Mouse (Mus musculus) myocyte (in vitro differentiated cells): ENCODE data around the gene Kcnn3. TPM values are rescaled to one million over a fixed set of nuclear protein-coding genes. Genes with fewer than 3 reads are reported as not detected.

Source experiments
- H3K27me3 ChIP-seq: one replicate; pipeline ENCODE4 v1.6.1; 2011; ENCODE audit not compliant: control insufficient read depth, insufficient read depth, insufficient read length
- H3K36me3 ChIP-seq: one replicate; pipeline ENCODE4 v1.6.1; 2011; ENCODE audit not compliant: control insufficient read depth, insufficient read depth
- H3K4me2 ChIP-seq: one replicate; pipeline ENCODE4 v1.6.1; 2011; ENCODE audit warnings: low read depth, control low read depth
- H3K4me3 ChIP-seq: one replicate; pipeline ENCODE4 v1.5.1; 2011; ENCODE audit warnings: mild to moderate bottlenecking, control low read depth, moderate library complexity
- H3K79me2 ChIP-seq: one replicate; pipeline ENCODE4 v1.6.1; 2011; ENCODE audit not compliant: control insufficient read depth, insufficient read depth
- H3ac ChIP-seq: one replicate; pipeline ENCODE4 v1.6.1; 2011; ENCODE audit not compliant: control insufficient read depth, insufficient read length
- CEBPB ChIP-seq: IDR thresholded peaks from 2 replicates; pipeline ENCODE4 v1.6.1; 2011; ENCODE audit warnings: mild to moderate bottlenecking, moderate library complexity; ENCODE audit not compliant: poor library complexity, insufficient read depth, severe bottlenecking
- E2F4 ChIP-seq: IDR thresholded peaks from one replicate; pipeline ENCODE4 v1.6.1; 2011; ENCODE audit warnings: mild to moderate bottlenecking, control low read depth, moderate library complexity; ENCODE audit not compliant: insufficient read depth
- MAX ChIP-seq: IDR thresholded peaks from one replicate; pipeline ENCODE4 v1.6.1; 2011; ENCODE audit warnings: low read depth, mild to moderate bottlenecking, control low read depth
- MYOD1 ChIP-seq, 3 experiments: IDR thresholded peaks; one replicate each; pipeline ENCODE4 v1.6.1; 2011; ENCODE audit warnings: control low read depth in 2 of 3, low read depth in 2 of 3, mild to moderate bottlenecking in 2 of 3, moderate library complexity in 1 of 3; ENCODE audit not compliant: insufficient read length in 2 of 3, control insufficient read depth in 1 of 3
- MYOG ChIP-seq, 3 experiments: IDR thresholded peaks; one replicate each; pipeline ENCODE4 v1.6.1; 2011; ENCODE audit warnings: control low read depth in 2 of 3, low read depth in 2 of 3, mild to moderate bottlenecking in 2 of 3; ENCODE audit not compliant: insufficient read length in 2 of 3, control insufficient read depth in 1 of 3, insufficient read depth in 1 of 3
- POLR2A ChIP-seq: IDR thresholded peaks from one replicate; pipeline ENCODE4 v1.6.1; 2011; ENCODE audit warnings: low read depth, mild to moderate bottlenecking, control low read depth, moderate library complexity; ENCODE audit not compliant: insufficient read length
- POLR2AphosphoS2 ChIP-seq: IDR thresholded peaks from one replicate; pipeline ENCODE4 v1.6.1; 2011; ENCODE audit warnings: low read depth, control low read depth; ENCODE audit not compliant: insufficient read length
- REST ChIP-seq: IDR thresholded peaks from one replicate; pipeline ENCODE4 v1.6.1; 2011; ENCODE audit warnings: mild to moderate bottlenecking, control low read depth, moderate library complexity; ENCODE audit not compliant: insufficient read depth, insufficient read length
- SRF ChIP-seq: IDR thresholded peaks from one replicate; pipeline ENCODE4 v1.6.1; 2011; ENCODE audit warnings: low read depth; ENCODE audit not compliant: control insufficient read depth, insufficient read length
- TCF12 ChIP-seq: IDR thresholded peaks from one replicate; pipeline ENCODE4 v1.6.1; 2011; ENCODE audit warnings: mild to moderate bottlenecking, control low read depth; ENCODE audit not compliant: poor library complexity, insufficient read depth, severe bottlenecking
- TCF3 ChIP-seq: IDR thresholded peaks from one replicate; pipeline ENCODE4 v1.6.1; 2011; ENCODE audit warnings: low read depth, control low read depth; ENCODE audit not compliant: insufficient read length
- USF1 ChIP-seq: IDR thresholded peaks from one replicate; pipeline ENCODE4 v1.6.1; 2011; ENCODE audit warnings: low read depth, mild to moderate bottlenecking, control low read depth, moderate library complexity
- polyA plus RNA-seq: library from polyadenylated mRNA; unstranded; fragments of >200 nt; fragmentation: generic; extraction: Trizol; gene quantifications from one replicate; pipeline ENCODE4 v1.2.1, GENCODE M21; 2012; ENCODE audit warnings: missing spikeins

The Kcnn3 gene
- polyA plus RNA-seq, 1 experiment = 0.68 TPM

DNA sequence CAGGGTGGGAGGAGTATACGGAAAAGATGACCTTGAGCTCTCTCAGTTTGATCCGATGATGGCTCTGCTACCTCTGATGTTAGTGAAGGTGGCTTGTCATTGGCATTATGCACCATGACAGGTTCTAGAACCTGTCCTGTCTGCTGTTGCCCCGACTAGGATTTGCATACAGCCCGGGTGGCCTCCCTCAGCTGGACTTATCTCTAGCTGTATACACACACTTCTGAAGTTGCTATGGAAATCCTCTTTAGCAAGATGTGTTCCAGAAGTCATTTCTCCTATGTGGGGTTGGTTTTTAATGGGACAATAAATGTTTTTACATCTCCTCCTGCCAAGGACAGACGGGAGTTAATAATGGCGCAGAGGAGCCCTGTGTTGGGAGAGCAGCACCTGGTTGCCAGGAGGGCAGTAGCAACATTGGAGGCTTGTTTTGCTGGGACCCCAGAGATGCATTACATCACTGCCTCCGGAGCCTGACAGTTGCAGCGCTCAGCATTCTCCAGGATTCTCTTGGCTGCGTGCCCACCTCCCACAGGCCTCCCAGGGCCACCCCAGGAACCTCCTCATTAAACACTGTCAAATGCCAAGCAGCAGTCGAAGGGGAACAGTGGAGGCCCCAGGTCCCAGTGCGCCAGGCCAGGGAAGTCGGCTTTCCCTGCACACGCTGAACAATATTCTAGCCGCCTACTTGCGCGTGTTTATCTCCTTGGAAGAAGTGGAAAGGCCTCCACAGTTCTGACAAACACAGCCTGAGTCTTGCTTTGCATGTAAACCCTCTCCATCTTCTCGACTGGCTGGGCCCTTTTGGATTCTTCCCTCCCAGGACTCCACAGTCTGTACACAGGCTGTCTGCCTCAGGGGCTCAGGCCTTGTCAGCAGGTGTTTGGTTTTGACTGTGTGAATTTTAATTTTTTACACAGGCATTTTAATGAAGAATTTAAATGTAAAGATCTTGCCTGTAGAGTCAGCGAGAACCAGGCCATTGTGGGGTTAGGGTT, 93.9 kb downstream of the Kcnn3 start:
- H3K4me2 ChIP-seq = no peak overlapping the region
- H3K4me3 ChIP-seq = no peak overlapping the region
- no peaks in the 10 kb centered on the region for H3K79me2 ChIP-seq
- no peaks in the 10 kb centered on the region for H3K36me3 ChIP-seq
- no peak overlapping the region for H3ac ChIP-seq
- no peak for TF ChIP-seq REST
- peaks cover 20% of the 10 kb centered on the region for H3K27me3 ChIP-seq

DNA sequence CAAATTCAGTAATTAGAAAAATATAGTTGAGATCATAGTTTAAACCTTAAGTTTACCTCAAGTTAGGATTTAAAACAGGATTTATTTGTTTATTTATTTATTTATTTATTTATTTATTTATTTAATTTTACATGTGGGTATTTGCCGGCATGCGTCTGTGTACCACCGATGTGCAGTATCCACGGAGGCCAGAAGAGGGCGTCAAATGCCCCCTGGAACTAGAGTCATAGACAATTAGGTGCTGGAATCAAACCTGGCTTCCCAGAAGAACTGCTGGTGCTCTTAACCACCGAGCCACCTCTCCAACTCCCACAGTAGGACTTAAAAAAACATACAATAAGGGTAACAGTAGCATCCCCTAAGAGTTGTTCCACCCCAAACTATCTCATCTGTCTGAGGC, 96.9 kb downstream of the Kcnn3 start:
- Histone ChIP-seq H3K36me3 (no peaks in the 10 kb centered on the region), H3K27me3 (peaks cover 5% of the 10 kb centered on the region), H3K79me2 (no peaks in the 10 kb centered on the region), H3K4me2 (no peak overlapping the region), H3ac (no peak overlapping the region), H3K4me3 (no peak overlapping the region)
- TF ChIP-seq CEBPB = no peak
- TF ChIP-seq USF1 = no peak

DNA sequence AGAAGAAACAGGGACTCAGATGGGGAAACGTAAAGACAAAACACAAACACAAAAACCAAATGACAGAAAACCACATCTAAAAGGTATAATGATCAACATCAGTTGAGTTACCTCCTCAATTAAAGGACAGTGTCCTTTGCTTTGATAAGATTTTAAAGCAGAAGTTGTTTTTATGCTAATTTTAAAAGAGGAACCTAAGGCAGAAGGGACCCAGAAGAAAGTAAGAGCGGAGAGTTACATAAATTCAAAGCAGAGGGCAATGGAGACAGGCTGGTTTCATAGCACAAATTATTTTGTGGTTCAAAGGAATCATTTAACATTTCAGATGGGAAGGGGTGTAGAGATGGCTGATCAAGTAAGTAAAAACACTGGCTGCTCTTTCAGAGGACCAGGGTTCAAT, 97.4 kb downstream of the Kcnn3 start:
- no peaks in the 10 kb centered on the region for H3K36me3 ChIP-seq
- TF ChIP-seq POLR2A (no peak), MYOD1 (IDR thresholded peaks at IDR 0.05; ENCODE audit: control insufficient read depth in 1 of 3, insufficient read length in 2 of 3, low read depth in 2 of 3) (no peak), POLR2AphosphoS2 (no peak), TCF3 (no peak), MYOG (IDR thresholded peaks at IDR 0.05; ENCODE audit: control insufficient read depth in 1 of 3, insufficient read depth in 1 of 3, insufficient read length in 2 of 3, low read depth in 2 of 3) (no peak)
- H3K4me2 ChIP-seq = no peak overlapping the region
- H3ac ChIP-seq = no peak overlapping the region
- H3K27me3 ChIP-seq = peaks cover 10% of the 10 kb centered on the region
- H3K79me2 ChIP-seq = no peaks in the 10 kb centered on the region
- H3K4me3 ChIP-seq = no peak overlapping the region

DNA sequence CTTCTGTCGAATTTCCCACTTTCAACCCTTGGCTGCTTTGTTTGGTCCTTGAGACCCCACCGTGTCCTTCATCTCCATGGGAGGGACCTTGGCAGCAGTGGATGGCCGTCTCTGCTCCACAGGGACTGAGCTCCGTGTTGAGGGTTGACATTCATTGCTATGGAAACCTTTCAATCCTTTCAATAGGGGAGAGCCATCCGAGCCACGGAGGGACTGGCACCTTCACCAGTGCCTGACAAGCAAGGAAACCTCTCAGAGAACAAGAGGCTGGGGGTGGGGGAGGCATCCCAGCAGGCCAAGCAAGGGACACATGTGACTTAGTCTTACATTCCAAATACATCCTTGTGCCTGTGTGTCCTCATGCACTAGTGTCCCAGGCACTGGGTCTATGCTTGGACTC, 102.9 kb downstream of the Kcnn3 start:
- Histone ChIP-seq H3K4me3 (no peak overlapping the region), H3K36me3 (no peaks in the 10 kb centered on the region), H3K4me2 (no peak overlapping the region), H3K79me2 (no peaks in the 10 kb centered on the region), H3K27me3 (peaks cover 18% of the 10 kb centered on the region), H3ac (no peak overlapping the region)
- TF ChIP-seq TCF12 (no peak), POLR2AphosphoS2 (no peak), POLR2A (no peak), MYOD1 (IDR thresholded peaks at IDR 0.05; ENCODE audit: control insufficient read depth in 1 of 3, insufficient read length in 2 of 3, low read depth in 2 of 3) (no peak)

DNA sequence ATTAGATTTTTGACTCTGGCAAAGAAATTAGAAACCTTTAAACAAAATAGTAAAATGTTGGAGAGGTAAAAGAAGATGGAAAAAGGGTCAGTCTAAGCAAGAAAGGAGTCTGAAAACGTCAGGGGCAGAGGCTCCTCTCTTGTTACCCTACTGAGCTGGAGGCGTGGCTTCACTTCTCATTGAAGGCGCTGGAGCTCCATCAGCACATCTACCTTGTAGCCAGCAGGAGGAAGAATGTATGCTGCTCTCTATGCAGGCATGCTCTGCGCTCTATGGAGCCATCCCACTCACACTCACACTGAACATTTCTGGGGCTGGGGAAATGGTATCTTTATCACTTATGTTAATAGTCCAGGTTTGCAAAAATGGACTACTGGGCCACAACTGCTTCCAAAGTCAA, 103.6 kb downstream of the Kcnn3 start:
- Histone ChIP-seq H3K4me3 (no peak overlapping the region), H3K36me3 (no peaks in the 10 kb centered on the region), H3ac (no peak overlapping the region), H3K27me3 (peaks cover 23% of the 10 kb centered on the region), H3K4me2 (no peak overlapping the region), H3K79me2 (no peaks in the 10 kb centered on the region)
- TF ChIP-seq CEBPB (no peak), USF1 (no peak), E2F4 (no peak), POLR2A (no peak), POLR2AphosphoS2 (no peak), SRF (no peak), TCF12 (no peak), TCF3 (no peak), MYOD1 (IDR thresholded peaks at IDR 0.05; ENCODE audit: control insufficient read depth in 1 of 3, insufficient read length in 2 of 3, low read depth in 2 of 3) (no peak), MAX (no peak), REST (no peak), MYOG (IDR thresholded peaks at IDR 0.05; ENCODE audit: control insufficient read depth in 1 of 3, insufficient read depth in 1 of 3, insufficient read length in 2 of 3, low read depth in 2 of 3) (no peak)

DNA sequence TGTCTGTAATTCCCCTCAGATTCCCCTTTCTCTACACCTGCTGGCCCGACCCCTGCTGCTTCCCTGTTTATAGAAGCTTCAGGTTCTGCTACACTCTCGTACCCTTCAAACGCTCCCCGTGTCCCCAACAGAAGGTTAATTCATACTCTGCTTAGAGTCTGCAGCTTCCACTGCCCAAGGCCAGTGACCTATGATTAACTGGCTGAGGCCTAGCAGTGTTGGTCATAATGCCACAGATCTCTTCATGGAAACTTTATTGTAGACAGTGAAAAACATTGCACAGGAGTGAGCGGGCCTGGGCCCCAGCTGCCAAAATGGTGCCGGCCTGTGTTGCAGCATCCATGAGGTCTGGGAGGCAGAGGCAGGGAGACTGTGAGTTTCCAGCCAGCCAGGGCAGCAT, 104.0 kb downstream of the Kcnn3 start:
- TF ChIP-seq MYOD1 (IDR thresholded peaks at IDR 0.05; ENCODE audit: control insufficient read depth in 1 of 3, insufficient read length in 2 of 3, low read depth in 2 of 3) = no peak
- no peak for TF ChIP-seq MYOG (IDR thresholded peaks at IDR 0.05; ENCODE audit: control insufficient read depth in 1 of 3, insufficient read depth in 1 of 3, insufficient read length in 2 of 3, low read depth in 2 of 3)
- no peak for TF ChIP-seq TCF3
- no peak for TF ChIP-seq MAX
- TF ChIP-seq SRF = no peak
- no peak for TF ChIP-seq CEBPB
- no peak for TF ChIP-seq TCF12
- no peak for TF ChIP-seq REST
- no peak for TF ChIP-seq USF1
- no peak for TF ChIP-seq POLR2AphosphoS2
- no peak for TF ChIP-seq E2F4
- TF ChIP-seq POLR2A = no peak
- Histone ChIP-seq H3K4me3 (no peak overlapping the region), H3K27me3 (peaks cover 23% of the 10 kb centered on the region), H3K4me2 (no peak overlapping the region), H3K36me3 (no peaks in the 10 kb centered on the region), H3K79me2 (no peaks in the 10 kb centered on the region), H3ac (no peak overlapping the region)
